Mouse (Mus musculus) bone marrow macrophage, adult 2 months (primary cell): ENCODE data around the gene Olfr205.

Experiments used
- CTCF ChIP-seq: IDR thresholded peaks from 2 replicates; pipeline ENCODE4 v1.5.1; 2012; ENCODE audit warnings: low read depth, mild to moderate bottlenecking, low read length, moderate library complexity
- POLR2A ChIP-seq: IDR thresholded peaks from 2 replicates; pipeline ENCODE4 v1.6.1; 2012; ENCODE audit warnings: mild to moderate bottlenecking, low read depth, low read length, borderline replicate concordance

DNA sequence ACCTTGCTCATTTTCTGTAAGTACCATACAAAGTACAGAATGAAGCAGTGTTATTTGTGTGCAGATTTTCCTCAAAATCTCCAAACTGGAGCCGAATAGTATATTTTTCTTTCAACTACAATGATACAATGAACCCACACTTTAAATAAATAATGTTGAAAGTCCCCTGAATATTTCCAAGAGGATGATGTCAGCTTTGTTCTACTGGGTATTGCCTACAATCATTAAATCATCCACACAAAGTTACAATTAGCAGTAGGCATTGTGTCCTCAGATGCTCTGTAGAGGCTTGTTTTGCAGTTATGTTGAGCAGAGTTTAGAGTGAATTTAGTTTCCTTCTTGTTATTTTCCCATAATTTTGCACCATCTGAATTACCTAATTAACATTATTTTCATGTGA, 44.2 kb downstream of the Olfr205 start, which contains the start of gene Olfr202:
- no peak for TF ChIP-seq CTCF
- no peak for TF ChIP-seq POLR2A
